Mouse (Mus musculus): Measurements from ENCODE around the gene Cops3.

- TF ChIP-seq CTCF (IDR thresholded peaks at IDR 0.05; ENCODE audit: low read depth, low read length) (no peak), POLR2A (IDR thresholded peaks at IDR 0.05; ENCODE audit: extremely low read depth, insufficient read depth, low read length) (no peak)
Measured at GRCm38 (mm10) chr11:59787199-59787781, 52.3 kb downstream of the Cops3 start, which contains the start of gene Pld6.
